Mouse (Mus musculus) liver, embryonic 14.5 days (tissue): ENCODE data around the gene Acbd6.

ENCODE experiments used
- CTCF ChIP-seq: IDR thresholded peaks from 2 replicates; pipeline ENCODE4 v1.5.1; 2016; ENCODE audit warnings: antibody characterized with exemption, low read depth, control low read depth
- EP300 ChIP-seq: IDR thresholded peaks from 2 replicates; pipeline ENCODE4 v1.6.1; 2016; ENCODE audit warnings: antibody characterized with exemption, low read depth

GRCm38 (mm10) chr1:155686816-155687215 is 128.9 kb downstream of the Acbd6 start:
- TF ChIP-seq EP300 (no peak), CTCF (no peak)
